Mouse (Mus musculus) adrenal gland, adult (tissue): ENCODE data around the gene Stxbp6.
A peak's percentile ranks its signal among the peaks of the same experiment; 100 is the strongest.

Source experiments
- DNase-seq, 2 experiments: peaks; one replicate each; pipeline ENCODE4 v3.0.0; 2022 to 2023; ENCODE audit warnings: low spot score in 1 of 2; ENCODE audit not compliant: inconsistent age in 2 of 2

Gene Stxbp6

DNA sequence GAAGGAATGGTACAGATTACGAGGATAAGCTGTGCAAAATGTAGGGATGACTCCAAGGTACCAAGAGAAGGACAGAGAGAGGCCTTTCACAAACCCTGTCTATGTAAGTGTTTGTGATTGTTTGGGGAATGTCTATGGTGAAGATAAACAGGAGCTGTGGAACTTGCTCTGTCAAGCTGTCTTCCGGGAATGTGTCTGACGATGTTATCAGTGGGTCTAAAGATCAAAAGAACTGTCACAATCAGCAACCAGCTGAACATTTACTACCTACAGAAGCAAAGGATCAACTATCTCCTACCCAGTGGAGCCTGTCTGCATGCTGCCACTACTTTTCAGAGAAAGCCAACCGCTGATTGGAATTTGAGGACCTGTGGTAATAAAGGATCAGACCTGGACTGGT is 152.3 kb downstream of the Stxbp6 start:
- DNase-seq: no peak

DNA sequence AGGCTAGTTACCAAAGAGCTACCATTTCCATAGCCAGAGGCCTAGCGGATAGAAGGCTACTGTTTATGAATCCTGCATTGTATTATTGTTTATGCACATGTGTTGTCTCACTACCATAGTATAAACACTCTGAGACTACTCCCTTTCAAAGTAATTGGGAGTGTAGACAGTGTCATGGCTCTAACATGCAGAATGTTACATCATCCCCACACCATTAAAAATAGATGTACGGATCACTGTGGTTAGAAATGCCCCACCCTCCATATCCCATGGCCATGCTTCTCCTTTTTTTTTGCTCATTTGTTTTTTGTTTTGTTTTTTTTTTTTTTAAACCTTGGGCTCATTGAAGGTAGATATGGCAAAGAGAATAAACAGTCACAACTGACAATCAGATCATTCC is 154.9 kb downstream of the Stxbp6 start:
- no peak for DNase-seq

DNA sequence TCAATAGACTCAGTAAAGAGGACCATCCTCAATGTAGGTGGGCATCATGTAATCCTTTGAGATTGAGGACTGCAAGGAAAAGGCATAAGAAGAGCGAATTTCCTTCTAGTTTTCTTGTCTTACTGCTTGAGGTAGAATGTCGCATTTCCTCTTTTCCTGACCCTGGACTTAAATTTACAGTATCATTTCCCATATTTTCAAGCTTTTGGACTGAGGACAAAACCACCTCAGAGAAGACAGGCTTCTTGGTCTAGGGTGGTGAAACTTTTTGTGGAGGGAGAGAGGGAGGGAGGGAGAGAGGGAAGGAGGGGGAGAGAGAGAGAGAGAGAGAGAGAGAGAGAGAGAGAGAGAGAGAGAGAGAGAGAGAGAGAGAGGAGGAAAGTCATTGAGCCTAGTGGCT is 155.6 kb downstream of the Stxbp6 start:
- DNase-seq: no peak

DNA sequence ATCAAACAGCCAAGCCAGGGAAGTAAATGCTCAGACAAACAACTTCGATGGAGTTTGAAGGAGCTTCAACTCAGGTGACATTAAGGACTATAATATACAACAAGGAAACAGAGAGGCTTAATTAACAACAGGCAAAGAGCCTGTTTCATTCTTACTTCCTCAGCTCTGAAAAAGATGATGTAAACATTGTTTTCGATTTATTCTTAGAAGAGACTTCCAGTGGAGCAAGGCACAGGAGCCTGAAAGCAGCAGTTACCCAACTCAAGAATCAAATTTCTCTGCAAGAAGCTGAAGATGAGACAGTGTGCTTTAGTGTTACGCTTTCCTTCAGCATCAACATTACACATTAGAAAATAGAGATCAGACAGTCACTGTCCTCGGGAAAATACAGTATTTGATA is 160.7 kb downstream of the Stxbp6 start:
- no peak for DNase-seq

DNA sequence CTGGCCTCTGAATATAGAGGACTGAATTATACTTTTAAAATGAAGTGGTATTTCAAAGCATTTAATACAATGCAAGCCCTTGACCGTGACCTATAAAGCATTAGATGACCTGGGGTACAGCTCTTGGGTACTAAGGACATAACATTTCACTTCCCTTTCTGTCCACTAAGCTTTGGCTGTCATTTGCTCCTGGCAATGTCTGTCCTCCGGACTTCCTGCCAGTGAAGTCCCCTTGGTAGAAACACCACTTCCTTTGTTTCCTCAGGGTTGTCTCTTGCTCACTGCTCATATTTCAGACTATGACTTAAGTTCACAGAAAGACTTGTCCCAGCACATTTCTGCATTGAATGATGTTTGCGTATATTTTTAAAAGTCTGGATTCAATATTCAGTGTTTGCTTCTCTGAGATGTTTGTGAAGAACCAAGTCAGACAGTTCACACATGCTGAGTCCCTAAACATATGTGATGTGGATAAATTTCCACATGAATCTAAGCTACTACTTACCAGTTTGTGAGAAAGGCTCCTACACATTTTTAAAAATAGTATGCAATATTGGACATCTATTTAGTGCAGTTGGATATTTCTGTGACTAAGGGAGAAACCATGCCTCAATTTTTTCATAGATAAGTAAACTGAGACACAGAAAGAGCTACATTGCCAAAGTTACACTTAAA is 166.3 kb downstream of the Stxbp6 start:
- DNase-seq: no peak

DNA sequence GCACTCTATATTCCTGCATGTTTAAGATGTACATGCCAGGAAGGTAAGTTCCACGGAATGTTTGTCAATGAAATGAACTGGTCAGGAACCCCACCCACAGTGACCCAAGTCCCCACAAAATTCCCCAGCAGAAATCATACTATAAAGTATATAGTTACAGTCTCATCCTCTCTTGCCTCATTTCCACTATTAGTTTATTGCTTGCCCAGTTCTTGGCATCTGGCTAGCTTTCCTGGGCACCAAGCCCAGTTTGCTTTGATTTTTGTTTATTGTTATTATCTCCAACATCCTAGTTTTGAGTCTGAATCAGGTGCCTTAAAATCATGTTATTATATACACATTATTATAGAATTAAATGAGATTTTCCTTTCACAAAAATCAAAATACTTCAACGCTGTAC is 168.5 kb downstream of the Stxbp6 start:
- DNase-seq: no peak

DNA sequence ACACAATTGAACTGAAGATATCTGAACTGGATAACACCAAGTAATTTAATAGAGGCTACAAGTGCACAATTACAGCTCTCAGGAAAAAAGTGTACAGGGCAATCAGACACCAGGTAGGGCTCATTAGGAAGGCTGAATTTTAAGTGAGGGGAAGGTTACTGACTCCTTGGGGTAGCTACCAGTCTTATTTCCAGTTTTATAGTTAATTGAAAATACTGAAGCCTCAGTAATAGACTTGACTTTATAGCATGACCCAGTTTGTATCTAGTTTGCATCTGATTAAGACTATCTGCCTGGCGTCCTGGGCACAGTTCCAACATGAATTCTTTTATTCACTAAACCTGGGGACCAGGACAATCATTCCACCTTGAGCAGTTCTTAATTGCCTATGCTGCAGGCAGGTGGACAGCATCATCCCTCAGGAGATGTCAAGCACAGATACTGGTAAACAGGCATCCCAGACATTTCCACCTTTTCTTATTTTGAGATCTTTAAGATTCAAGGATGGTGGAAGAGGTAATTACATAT is 171.2 kb downstream of the Stxbp6 start:
- no peak for DNase-seq

DNA sequence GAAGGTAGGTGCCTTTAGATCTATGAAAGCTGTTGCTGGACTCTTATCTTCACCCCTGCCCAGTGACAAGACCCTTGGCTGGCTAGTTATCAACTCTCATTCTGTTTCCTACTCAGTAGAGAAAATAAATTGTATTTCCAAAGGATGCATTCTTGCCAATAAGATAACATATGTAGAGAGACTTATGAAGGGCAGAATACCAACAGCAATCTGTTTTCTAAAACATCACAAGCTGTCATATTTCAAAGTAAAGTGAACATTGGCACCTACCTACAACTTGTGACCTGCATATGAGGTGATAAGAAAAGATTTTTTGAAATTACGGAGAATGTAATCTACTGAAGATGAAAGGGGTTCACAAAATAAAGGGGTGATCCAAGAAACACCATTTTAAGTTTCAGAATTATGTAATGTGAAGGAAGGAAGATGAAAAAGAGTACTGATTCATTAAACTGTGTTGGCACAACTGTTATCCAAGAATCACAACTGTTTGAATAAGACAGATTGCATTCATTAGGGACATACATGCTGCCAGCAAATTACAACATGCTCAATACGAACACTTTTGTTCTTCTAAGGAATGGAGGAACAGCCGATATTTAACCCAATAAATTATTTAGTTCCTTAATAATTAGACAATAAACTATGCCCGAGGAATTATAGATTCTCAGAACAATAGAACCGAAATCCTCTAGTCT is 175.2 kb downstream of the Stxbp6 start:
- no peak for DNase-seq

DNA sequence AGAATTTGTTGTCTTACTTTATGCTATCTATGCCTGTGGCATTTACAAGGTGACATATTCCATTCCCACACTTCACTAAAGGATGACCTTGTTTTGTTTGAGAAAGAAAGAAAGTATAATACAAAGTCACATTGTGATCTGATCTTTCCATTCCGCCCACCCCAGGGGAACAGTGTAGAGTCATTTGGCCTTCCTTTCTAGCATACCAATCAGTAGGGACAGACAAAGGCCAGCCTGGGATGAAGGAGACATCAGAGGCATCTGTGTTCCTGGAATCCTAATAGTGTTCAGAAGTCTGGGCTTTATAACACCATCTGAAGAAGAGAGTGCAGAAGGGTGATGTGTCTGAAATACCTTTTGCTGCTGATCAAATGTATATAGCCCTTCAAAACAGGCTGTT is 178.0 kb downstream of the Stxbp6 start:
- no peak for DNase-seq

DNA sequence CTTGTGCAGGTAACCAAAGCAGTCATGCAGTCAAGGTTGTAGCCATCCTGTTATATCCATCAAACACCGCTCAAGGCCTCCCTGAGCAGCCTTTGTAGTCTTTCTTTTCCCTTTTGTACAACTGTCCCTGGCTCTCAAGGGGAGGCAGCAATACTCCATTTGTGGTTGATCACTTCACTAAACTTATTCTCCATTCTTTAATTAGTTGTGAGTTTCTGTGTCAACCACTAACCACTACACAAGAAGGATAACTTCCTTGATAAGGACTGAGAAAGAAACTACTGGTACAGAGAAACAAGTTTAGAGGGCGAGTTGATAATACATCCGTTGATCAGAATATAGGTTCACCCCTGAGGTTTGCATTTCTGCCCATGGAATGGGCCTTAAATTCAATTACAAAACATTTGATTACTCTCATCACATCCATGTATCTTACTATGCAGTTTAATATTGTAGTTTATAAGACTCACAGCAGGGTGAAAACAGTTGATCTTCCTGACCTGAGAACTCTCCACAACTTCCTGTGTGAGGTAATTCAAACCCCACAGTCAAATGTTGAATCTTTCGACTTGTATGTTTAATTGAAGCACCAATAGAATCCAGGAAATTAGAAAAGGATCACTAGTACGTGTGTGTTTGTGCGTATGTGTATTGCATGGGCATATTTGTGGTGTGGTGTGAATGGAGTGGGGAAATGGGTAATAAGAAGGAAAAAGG is 184.7 kb downstream of the Stxbp6 start:
- peak in 1 of 2 experiments; percentile 47 for DNase-seq

DNA sequence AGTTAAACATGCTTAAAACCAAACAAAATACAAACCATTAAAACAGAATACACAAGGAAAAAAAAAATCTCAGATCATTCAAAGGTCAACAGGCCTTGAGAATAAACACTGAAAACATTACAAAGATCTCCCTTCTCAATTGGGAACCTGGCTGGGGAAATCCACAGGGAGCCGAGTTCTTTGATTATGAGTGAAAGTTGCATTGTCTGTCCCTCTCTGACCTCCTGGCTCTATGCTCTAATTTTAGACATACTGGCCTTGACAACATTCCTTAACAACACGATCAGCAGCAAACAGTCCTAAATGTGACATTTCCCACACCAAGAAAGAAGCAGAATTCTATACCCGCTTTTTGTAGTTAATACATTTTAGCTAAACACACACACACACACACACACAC is 187.7 kb downstream of the Stxbp6 start:
- DNase-seq: peak in 1 of 2 experiments; percentile 68

DNA sequence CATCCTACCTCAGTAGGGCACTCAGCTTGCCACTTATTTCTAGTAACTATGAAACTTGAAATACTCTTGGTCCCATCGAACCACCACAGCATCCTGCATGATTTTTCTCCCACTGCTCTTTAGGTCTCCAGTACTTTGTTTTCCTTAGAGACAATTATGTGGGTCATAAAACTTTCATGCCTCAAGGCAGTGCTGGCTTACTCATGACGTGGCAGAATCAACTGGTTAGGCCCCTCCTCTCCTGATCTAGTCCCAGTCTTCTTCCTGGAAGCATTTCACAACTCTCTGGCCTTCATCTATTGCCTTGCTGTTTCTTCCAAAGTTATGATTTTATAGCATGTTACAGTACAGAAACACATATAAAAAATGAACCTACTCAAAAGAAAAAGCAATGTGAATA is 201.8 kb downstream of the Stxbp6 start:
- peak in 1 of 2 experiments; percentile 73 for DNase-seq

DNA sequence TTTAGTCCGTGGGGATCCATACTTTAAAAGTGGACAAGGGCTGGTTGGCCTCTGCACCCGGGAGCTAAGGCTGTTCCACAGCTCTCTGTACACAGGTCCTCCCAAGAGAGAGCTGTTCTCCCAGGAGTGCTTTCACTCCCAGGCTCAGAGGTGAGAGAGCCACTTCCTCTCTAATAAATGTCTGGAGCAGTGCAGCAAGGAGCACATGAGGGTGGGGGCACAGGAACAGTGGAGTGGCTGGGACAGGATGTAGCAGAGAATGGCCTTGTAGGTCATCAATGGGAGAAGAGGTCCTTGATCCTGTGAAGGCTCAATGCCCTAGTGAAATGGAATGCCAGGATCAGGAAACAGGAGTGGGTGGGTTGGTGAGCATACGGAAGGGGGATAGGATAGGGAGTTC is 209.1 kb downstream of the Stxbp6 start:
- no peak for DNase-seq

DNA sequence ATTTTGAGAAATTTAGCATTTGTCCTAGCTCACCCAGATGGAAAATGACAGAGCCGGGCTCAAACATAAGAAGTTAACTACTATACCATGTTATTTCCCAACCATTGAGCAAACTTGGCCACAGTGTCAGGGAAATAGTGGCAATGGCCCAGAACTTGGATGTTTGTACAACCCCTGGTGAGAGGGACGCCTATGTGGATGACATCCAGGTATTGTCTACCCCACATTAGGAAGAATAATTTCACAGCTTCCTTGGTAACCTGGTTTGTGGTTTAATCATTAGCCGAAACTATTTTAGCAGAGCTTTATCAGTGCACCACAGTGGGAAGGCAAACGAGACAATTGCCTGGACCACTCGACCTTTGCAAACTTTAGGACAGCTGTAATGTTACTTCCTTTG is 215.1 kb downstream of the Stxbp6 start:
- DNase-seq: peak in 1 of 2 experiments; percentile 32

DNA sequence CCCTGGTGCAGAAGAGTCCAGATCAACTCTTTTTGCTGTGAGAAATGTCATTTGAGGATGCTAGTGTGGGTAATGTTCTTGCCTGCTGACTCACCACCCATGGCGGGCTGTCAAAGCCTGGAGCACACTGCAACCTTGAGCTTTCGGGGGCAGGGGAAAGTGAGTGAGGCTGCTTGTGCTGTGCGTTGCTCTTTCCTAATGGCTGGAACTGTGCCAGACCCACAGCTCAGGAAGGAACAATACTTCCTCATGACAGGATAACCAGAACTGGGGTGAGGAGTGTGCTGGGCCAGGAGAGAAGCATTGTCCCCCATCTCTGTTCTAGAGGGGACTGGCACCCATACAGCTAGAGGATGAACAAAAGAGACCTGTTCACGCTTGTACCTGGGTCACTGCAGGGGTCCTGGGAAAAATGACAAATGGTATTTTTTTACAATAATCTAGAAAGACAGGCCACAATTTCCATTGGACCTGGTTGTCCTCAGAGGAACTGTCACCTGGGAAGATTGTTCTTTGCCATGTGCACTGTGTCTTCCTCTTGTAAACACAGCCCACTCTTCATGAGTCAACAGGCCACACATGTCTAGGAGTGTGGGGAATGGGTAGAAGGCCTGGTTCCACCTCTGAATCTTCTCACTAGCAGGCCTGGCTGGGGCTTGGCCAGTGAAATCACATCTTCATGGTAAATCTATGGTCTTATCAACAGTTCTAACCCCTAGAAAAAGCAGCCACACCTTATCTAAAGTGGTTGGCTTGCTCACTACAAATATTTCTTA is 216.2 kb downstream of the Stxbp6 start:
- peak; percentile 94 to 96 for DNase-seq

DNA sequence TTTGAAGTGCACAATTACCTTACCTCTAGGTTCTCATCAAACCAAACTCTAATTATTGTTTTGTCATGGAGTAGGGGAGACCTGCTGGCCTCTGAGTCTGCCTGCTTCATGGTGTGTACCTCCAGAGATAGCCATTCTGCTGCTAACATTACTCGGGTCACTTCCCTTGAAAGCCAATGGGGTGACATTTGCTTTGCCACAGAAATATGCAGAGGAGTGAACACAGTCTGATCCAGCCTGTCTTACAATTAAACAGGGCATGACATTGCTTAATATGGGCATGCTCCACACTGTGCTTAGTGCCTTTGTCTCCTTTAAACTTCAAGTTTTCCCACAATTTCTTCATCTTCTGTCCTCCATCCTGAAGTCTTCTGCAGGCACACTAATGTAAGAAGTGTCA is 222.5 kb downstream of the Stxbp6 start:
- no peak for DNase-seq

DNA sequence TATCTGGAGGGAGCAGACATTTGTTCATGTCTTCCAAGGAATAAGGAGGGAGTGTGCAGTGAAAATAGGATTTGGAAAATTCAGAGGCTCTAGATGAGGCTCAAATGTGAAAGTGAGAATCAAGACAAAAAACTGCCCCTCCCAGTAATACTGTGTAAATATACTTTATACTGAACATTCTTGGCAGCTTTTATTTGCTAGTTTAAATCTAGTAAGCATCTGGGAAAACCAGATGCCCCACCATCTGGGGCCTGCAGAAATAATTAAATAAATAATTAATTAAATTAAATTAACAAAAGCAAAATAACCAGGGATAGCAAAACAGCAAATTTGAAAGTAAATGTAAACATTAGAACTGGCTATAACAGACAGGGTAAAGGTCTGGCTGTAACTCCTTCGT is 224.0 kb downstream of the Stxbp6 start:
- no peak for DNase-seq

DNA sequence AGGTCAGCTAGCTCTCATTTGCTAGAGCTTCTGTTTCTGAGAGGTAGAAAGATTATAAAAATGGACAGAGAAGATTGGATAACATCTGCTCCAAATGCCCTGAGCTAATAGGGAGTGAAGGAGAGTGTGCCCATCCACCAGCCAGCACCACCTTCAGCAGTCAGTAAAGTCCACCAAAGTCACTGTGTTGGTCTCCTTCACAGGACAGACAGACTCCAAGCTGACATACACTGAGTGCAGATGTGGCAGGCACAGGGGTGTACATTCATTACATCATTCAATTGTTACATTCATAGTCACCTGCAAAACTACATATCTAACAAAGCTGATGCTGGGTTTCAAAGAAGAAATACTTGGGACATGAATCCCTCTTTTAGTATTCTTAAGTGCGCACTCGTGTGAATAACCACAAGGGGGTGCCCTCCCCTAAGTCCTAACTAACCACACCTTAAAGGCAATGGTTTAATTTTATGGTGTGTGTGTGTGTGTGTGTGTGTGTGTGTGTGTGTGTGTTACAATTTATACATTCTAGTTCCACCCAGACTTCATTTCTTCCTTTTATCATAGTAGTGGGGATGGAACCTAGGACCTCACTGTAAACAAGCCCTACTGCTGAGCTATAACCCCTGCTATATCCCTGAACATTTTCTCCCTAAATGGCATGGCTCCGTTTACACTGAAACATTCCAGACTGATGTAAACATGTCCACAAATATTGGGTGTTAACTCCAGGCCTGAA is 225.9 kb downstream of the Stxbp6 start:
- peak; percentile 33 to 78 for DNase-seq

DNA sequence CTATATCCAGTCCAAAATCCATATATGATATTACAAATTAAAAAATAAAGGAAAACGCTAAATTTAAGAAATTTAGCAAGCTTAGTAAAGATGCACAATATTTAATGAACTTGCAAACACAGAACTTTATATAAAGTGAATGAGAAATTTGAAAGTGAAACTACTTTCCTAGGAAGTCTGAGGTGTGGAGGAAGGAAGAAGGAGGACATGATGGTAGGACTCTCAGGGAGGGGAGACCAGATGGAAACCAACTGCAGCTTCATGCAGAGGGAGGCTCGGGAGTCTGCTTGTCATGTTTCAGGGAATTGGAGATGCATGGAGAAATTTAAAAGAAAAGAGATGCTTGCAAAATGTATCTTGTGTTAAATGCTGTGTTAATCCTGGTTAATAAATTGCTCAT is 233.9 kb downstream of the Stxbp6 start:
- DNase-seq: no peak

DNA sequence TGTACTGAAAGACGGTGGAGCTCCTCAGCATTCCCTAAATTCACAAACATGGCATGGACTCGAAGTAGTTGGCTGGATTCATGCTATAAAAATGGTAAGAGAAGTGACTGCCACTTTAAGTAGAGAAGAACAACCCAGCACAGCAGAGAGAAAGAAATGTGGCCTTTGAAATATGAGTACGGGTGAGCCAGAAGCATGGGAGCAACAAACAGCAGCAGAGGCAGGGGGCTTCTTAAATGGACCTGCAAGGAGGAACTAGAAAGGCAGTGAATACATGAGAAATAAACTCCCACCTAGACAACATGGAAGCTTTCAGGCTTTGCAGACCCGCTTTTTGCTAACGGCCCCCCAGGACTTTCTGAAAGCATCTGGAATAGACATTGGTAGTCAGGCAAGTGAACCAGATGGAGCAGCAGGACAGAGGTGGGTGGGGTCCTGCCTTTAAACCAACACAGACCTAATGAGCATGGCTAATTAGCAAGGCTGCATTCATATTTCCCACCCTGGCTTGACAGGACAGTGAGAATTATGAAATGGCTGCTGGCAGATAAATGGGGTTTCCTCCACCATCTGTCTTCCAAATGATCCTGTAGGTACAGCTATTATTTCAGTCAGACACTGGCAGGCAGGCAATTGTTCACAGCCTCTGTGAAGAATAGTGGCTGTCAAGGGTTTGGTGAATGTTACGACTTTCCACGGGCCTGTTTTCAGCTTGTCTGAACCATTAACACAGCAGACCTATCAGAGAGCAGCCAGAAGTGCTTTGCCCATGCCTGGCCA is 234.7 kb downstream of the Stxbp6 start:
- DNase-seq: no peak
